11 mouse cellular contexts compared by ENCODE assay signal in the genomic region with DNA sequence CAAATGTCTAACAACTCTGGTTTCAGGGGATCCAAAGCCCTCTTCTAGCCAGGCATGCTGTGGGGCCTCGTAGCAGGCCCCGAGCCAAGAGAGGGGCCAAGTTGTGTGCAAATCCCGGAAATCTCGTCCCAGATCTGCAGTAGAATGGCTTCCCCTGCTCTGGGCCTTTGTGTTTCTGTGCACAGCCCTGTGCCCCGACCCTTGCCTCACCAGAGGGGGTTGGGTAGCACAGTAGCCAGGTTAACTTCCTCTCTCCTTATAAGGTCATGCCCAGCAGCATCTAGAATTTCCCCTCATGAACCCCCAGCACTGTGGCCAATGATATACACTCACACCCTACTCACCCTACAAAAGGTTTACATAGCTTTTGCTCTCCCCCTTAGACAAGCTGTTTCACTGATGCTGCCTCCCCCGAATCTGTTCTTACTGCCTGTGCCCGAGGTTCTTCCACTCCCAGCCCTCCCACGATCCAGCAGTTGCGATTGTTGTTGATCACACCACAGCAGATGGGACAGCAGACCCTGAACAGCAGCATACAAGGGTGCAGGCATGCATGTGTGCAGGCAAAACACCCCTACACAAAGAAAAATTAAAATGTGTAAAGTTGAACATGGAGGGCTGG. TPM values are rescaled to one million over a fixed set of nuclear protein-coding genes. Genes with fewer than 3 reads are reported as not detected.
DNase-seq lines count a peak whose midpoint lies in the region; ATAC-seq and TF ChIP-seq lines count a peak whose summit lies in the region.
"Had no signal": no experiment of that assay in that cellular context is flagged by ENCODE, and none has a peak within 500 bp of the region (broad histone marks: within the 10 kb centered on the region; RNA-seq: fewer than 3 reads in every experiment).

No protein-coding gene starts in this region.

- no peak overlapping the region for H3K9ac ChIP-seq in intestine, embryonic 14.5 days (ENCODE audit: low read length)
- no peak overlapping the region for H3K9ac ChIP-seq in intestine, postnatal 0 days (ENCODE audit: low read depth, low read length)
- no peak overlapping the region for H3K9ac ChIP-seq in forebrain, embryonic 14.5 days (ENCODE audit: low read length)
- no peak overlapping the region for H3K9ac ChIP-seq in limb, embryonic 13.5 days
- H3K9ac ChIP-seq in midbrain, postnatal 0 days (replicated peaks; ENCODE audit: low read length, poor library complexity, severe bottlenecking), result no peak overlapping the region
- H3K9ac ChIP-seq: midbrain, embryonic 15.5 days had no signal

- WGBS in intestine, embryonic 14.5 days, result 29% methylated on average over 9 of the region's 9 CpGs
- WGBS in intestine, postnatal 0 days, result 45% methylated on average over 9 of the region's 9 CpGs
- WGBS in forebrain, embryonic 14.5 days, result 42% methylated on average over 9 of the region's 9 CpGs
- 54% methylated on average over 9 of the region's 9 CpGs for WGBS in limb, embryonic 13.5 days
- 50% methylated on average over 9 of the region's 9 CpGs for WGBS in midbrain, postnatal 0 days

- H3K36me3 ChIP-seq in intestine, embryonic 14.5 days (ENCODE audit: control insufficient read depth, insufficient read depth, low read length), result peaks cover 24% of the 10 kb centered on the region
- H3K36me3 ChIP-seq in intestine, postnatal 0 days (ENCODE audit: control insufficient read depth, insufficient read depth), result peaks cover 26% of the 10 kb centered on the region
- H3K36me3 ChIP-seq in forebrain, embryonic 14.5 days (ENCODE audit: control insufficient read depth, insufficient read depth, low read length), result peaks cover 27% of the 10 kb centered on the region
- H3K36me3 ChIP-seq in limb, embryonic 13.5 days, result peaks cover 22% of the 10 kb centered on the region
- H3K36me3 ChIP-seq in midbrain, postnatal 0 days (ENCODE audit: insufficient read depth, low read length), result peaks cover 16% of the 10 kb centered on the region

- peak overlapping the region; percentile 35 for H3K27ac ChIP-seq in intestine, embryonic 14.5 days (ENCODE audit: low read depth)
- H3K27ac ChIP-seq in intestine, postnatal 0 days (ENCODE audit: low read depth, low read length), result no peak overlapping the region
- H3K27ac ChIP-seq in forebrain, embryonic 14.5 days (ENCODE audit: low read depth, low read length), result no peak overlapping the region
- no peak overlapping the region; the same call in 1 of the 2 replicates for H3K27ac ChIP-seq in limb, embryonic 13.5 days
- no peak overlapping the region for H3K27ac ChIP-seq in midbrain, postnatal 0 days (ENCODE audit: low read depth, low read length)
- H3K27ac ChIP-seq: midbrain, embryonic 15.5 days had no signal

- H3K27me3 ChIP-seq in intestine, embryonic 14.5 days (replicated peaks; ENCODE audit: control insufficient read depth, insufficient read depth, low read length), result no peaks in the 10 kb centered on the region
- H3K27me3 ChIP-seq in intestine, postnatal 0 days (replicated peaks; ENCODE audit: control insufficient read depth, insufficient read depth, low read length), result no peaks in the 10 kb centered on the region
- H3K27me3 ChIP-seq in forebrain, embryonic 14.5 days (replicated peaks; ENCODE audit: control insufficient read depth, insufficient read depth, low read length), result no peaks in the 10 kb centered on the region
- no peaks in the 10 kb centered on the region for H3K27me3 ChIP-seq in limb, embryonic 13.5 days
- no peaks in the 10 kb centered on the region for H3K27me3 ChIP-seq in midbrain, postnatal 0 days (ENCODE audit: insufficient read depth, low read length)
- H3K27me3 ChIP-seq: midbrain, embryonic 15.5 days had no signal

- TF ChIP-seq CTCF in intestine, postnatal 0 days (IDR thresholded peaks at IDR 0.05; ENCODE audit: low read depth), result no peak
- no peak for TF ChIP-seq CTCF in midbrain, postnatal 0 days (IDR thresholded peaks at IDR 0.05)

- 0 out of 2 replicates have a peak, but pooled peaks cover 3% of the 10 kb centered on the region for H3K4me1 ChIP-seq in intestine, embryonic 14.5 days (replicated peaks; ENCODE audit: control insufficient read depth, insufficient read depth, low read length)
- no peaks in the 10 kb centered on the region for H3K4me1 ChIP-seq in intestine, postnatal 0 days (replicated peaks; ENCODE audit: control insufficient read depth, insufficient read depth, low read length)
- H3K4me1 ChIP-seq in forebrain, embryonic 14.5 days (ENCODE audit: control insufficient read depth, insufficient read depth, low read length), result no peaks in the 10 kb centered on the region
- H3K4me1 ChIP-seq in limb, embryonic 13.5 days, result peaks cover 9% of the 10 kb centered on the region; the same call in 1 of the 2 replicates
- no peaks in the 10 kb centered on the region for H3K4me1 ChIP-seq in midbrain, postnatal 0 days (ENCODE audit: insufficient read depth, low read length)
- H3K4me1 ChIP-seq: midbrain, embryonic 15.5 days had no signal

- peak; percentile 48; the same call in 1 of the 2 replicates for ATAC-seq in intestine, embryonic 14.5 days (replicated peaks; ENCODE audit: low FRiP score, low TSS enrichment, low read depth)
- ATAC-seq in intestine, postnatal 0 days, result no peak
- no peak for ATAC-seq in forebrain, embryonic 14.5 days
- peak; percentile 15; the same call in 1 of the 2 replicates for ATAC-seq in limb, embryonic 13.5 days (ENCODE audit: low FRiP score, low read depth)
- no peak for ATAC-seq in midbrain, postnatal 0 days (ENCODE audit: low FRiP score)
- ATAC-seq: midbrain, embryonic 15.5 days had no signal

- DNase-seq in intestine, embryonic 14.5 days (ENCODE audit: low spot score), result no peak
- DNase-seq in brain, adult 2 months (ENCODE audit: low read depth, low spot score), result peak; percentile 84
- DNase-seq in forebrain, embryonic 14.5 days (ENCODE audit: low spot score), result peak; percentile 10
- no peak for DNase-seq in retina, postnatal 1 day
- no peak for DNase-seq in midbrain, postnatal 0 days (ENCODE audit: low spot score)
- no peak for DNase-seq in adrenal gland, postnatal 14 days
- DNase-seq: cerebellum, adult 9-10 months; kidney, adult 18-20 months had no signal

- no peak overlapping the region for H3K4me3 ChIP-seq in intestine, embryonic 14.5 days (ENCODE audit: low read depth, low read length)
- no peak overlapping the region for H3K4me3 ChIP-seq in intestine, postnatal 0 days (ENCODE audit: low read depth, low read length)
- H3K4me3 ChIP-seq in forebrain, embryonic 14.5 days (ENCODE audit: low read depth, low read length), result no peak overlapping the region
- H3K4me3 ChIP-seq in limb, embryonic 13.5 days, result no peak overlapping the region
- H3K4me3 ChIP-seq in midbrain, postnatal 0 days (ENCODE audit: low read depth, low read length), result no peak overlapping the region
- H3K4me3 ChIP-seq: midbrain, embryonic 15.5 days had no signal

- H3K9me3 ChIP-seq in intestine, embryonic 14.5 days (ENCODE audit: control insufficient read depth, low read length), result no peaks in the 10 kb centered on the region
- no peaks in the 10 kb centered on the region for H3K9me3 ChIP-seq in intestine, postnatal 0 days (ENCODE audit: control insufficient read depth)
- H3K9me3 ChIP-seq in forebrain, embryonic 14.5 days (replicated peaks; ENCODE audit: control insufficient read depth, low read length), result no peaks in the 10 kb centered on the region
- no peaks in the 10 kb centered on the region for H3K9me3 ChIP-seq in limb, embryonic 13.5 days
- no peaks in the 10 kb centered on the region for H3K9me3 ChIP-seq in midbrain, postnatal 0 days (ENCODE audit: low read length)
- H3K9me3 ChIP-seq: midbrain, embryonic 15.5 days had no signal

- H3K4me2 ChIP-seq in intestine, embryonic 14.5 days (ENCODE audit: low read length), result no peak overlapping the region
- H3K4me2 ChIP-seq in intestine, postnatal 0 days (replicated peaks; ENCODE audit: low read depth), result no peak overlapping the region
- no peak overlapping the region for H3K4me2 ChIP-seq in forebrain, embryonic 14.5 days (ENCODE audit: low read length)
- H3K4me2 ChIP-seq in limb, embryonic 13.5 days (replicated peaks), result no peak overlapping the region
- H3K4me2 ChIP-seq in midbrain, postnatal 0 days (ENCODE audit: low read depth, low read length, poor library complexity, severe bottlenecking), result no peak overlapping the region
- H3K4me2 ChIP-seq: midbrain, embryonic 15.5 days had no signal

RNA-seq across cellular contexts. Expression of a gene that starts 4.6 kb away (rescaled TPM):
- polyA plus RNA-seq in intestine, embryonic 14.5 days (2014; fragmentation: Nextera tagmentation; extraction: Ambion mirVana), result 2.3 and 2.4 TPM in 2 replicates
- polyA plus RNA-seq in intestine, postnatal 0 days (2015; fragmentation: Nextera tagmentation; extraction: Ambion mirVana), result 2.0 and 2.3 TPM in 2 replicates
- polyA plus RNA-seq in forebrain, embryonic 14.5 days (2014; fragmentation: Nextera tagmentation; extraction: Ambion mirVana), result 2.2 and 2.3 TPM in 2 replicates
- polyA plus RNA-seq in limb, embryonic 13.5 days (2015; fragmentation: Nextera tagmentation; extraction: Ambion mirVana), result 2.6 and 2.8 TPM in 2 replicates
- total RNA-seq in midbrain, postnatal 0 days (2014; rRNA removed), result 0.11 TPM in 1 of 2 replicates, not detected in the other
- polyA plus RNA-seq in midbrain, postnatal 0 days (2015; fragmentation: Nextera tagmentation; extraction: Ambion mirVana), result 1.2 and 2.0 TPM in 2 replicates
- total RNA-seq in adrenal gland, postnatal 14 days (2021), result not detected in 2 replicates

Comparison
In these comparisons a context has a peak if more than half of its experiments do, and no peak if none do; other contexts are left out.
1. ATAC-seq: peak in intestine, embryonic 14.5 days (single experiment) and limb, embryonic 13.5 days (single experiment); none in intestine, postnatal 0 days (single experiment), forebrain, embryonic 14.5 days (single experiment) and midbrain, postnatal 0 days (single experiment).
2. DNase-seq: peak in brain, adult 2 months (single experiment) and forebrain, embryonic 14.5 days (single experiment); none in intestine, embryonic 14.5 days (single experiment), retina, postnatal 1 day (single experiment), midbrain, postnatal 0 days (single experiment) and adrenal gland, postnatal 14 days (single experiment).